Mouse (Mus musculus): ENCODE measurements around the gene Elob.
A peak's percentile ranks its signal among the peaks of the same experiment; 100 is the strongest.

The Elob gene

DNA sequence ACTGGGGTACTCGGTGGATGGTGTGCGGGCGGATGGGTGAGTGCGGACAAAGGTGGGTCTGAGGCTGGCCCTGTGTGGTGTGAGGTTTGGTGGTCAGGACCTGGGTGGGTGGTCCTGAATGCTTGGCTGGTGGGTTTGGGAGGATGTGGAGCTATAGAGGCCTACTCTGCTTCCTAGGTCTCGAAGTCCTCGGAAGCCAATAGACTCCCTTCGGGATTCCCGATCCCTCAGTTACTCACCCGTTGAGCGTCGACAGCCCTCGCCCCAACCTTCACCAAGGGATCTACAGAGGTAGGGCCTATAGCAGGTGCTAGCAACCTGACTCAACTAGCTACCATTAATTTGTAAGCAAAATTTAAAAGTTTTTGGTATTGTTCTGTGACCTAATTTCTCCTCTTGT is 5.3 kb downstream of the Elob start:
- DNase-seq (ENCODE audit: low spot score in 2 of 2): no peak

DNA sequence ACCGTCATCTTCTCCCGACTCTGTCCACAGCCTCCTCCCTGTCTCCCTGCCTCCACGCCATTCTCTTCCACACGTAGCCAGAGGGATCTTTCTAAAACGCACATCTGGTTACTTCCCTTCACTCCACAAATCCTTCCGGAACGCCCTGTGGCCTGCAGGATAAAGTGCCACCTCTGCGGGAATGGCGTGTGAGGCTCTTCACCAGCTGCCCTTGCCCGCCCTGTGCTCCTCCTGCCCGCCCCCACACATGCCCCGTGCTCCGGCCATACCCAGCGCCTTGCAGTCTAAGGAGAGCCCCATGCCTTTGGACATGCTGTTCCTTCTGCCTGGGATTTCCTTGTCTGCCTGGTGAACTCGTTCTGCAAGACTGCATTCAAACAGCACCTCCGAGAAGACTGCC is 5.9 kb downstream of the Elob start:
- DNase-seq (ENCODE audit: low spot score in 2 of 2): no peak

DNA sequence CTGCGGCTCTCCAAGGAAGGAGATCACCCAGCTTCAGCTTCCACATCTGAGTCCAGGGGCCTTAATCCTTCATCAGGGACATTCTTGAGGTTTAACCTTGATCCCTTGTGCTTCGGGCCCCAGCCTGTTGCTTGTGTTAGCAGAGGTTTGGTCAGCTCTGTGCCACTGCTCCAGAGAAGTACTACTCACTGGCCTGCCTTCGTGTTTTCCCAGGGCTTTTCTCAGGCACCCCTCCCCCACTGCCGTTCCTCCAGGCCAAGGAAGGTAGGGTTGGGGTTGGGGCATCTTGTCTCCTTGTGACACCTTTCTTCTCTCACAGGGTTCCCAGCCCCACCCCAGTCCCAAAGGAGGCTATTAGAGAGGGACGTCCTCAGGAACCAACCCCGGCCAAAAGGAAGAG is 6.8 kb downstream of the Elob start:
- DNase-seq (ENCODE audit: low spot score in 2 of 2): no peak

DNA sequence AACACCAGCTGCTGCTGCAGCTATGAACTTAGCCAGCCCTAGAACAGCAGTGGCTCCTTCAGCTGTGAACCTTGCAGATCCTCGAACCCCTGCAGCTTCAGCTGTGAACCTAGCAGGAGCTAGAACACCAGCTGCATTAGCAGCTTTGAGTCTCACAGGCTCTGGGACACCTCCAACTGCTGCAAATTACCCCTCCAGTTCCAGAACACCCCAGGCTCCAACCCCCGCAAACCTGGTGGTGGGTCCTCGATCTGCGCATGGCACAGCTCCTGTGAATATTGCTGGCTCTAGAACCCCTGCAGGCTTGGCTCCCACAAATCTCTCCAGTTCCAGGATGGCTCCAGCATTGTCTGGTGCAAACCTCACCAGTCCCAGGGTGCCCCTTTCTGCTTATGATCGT is 8.2 kb downstream of the Elob start:
- no peak for DNase-seq (ENCODE audit: low spot score in 2 of 2)

DNA sequence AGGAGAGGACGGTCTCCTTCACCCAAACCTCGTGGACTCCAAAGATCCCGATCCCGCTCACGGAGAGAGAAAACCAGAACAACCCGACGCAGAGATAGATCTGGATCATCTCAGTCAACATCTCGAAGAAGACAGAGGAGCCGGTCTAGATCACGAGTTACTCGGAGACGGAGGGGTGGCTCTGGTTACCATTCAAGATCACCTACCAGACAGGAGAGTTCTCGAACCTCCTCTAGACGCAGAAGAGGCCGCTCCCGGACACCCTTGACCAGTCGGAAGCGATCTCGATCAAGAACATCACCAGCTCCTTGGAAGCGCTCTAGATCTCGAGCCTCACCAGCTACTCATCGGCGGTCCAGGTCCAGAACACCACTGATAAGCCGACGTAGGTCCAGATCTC is 9.7 kb downstream of the Elob start:
- no peak for DNase-seq (ENCODE audit: low spot score in 2 of 2)

DNA sequence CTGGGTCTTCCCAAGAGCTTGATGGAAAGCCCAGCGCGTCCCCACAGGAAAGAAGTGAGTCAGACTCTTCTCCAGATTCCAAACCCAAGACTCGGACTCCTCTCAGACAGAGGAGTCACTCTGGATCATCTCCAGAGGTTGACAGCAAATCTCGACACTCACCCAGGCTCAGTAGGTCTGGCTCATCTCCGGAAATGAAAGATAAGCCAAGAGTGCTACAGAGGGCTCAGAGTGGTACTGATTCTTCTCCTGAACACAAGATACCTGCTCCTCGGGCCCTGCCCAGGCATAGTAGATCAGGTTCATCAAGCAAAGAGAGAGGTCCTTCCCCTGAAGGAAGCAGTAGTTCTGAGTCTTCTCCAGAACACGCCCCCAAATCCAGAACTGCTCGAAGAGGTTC is 10.4 kb downstream of the Elob start:
- no peak for DNase-seq (ENCODE audit: low spot score in 2 of 2)

DNA sequence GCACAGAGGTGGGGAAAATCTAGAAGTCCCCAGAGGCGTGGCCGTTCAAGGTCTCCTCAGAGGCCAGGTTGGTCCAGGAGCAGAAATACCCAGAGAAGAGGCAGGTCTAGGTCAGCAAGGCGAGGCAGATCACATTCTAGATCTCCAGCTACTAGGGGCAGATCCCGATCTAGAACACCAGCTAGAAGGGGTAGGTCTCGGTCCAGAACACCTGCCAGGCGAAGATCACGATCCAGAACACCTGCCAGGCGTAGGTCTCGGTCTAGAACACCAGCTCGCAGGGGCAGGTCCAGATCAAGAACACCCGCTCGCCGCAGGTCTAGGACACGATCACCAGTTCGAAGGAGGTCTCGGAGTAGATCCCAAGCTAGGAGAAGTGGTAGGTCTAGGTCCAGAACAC is 13.3 kb downstream of the Elob start:
- DNase-seq (ENCODE audit: low spot score in 2 of 2): no peak

DNA sequence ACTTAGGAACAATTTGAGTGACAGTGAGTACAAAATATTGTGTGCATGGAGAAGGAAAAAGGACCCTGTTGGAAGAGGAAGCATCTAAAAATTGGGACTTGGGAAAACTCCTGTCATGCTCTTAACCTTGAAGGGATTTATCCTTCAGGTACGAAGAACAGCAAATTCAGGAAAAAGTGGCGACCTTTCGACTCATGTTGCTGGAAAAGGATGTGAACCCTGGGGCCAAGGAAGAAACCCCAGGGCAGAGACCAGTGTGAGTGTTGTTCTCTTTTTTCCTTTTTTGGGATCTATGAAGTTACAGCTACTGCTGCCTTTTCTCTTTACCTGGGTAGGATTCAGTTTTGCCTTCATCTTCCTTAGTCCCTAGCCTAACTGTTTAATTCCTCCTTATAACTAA is 21.0 kb downstream of the Elob start:
- no peak for DNase-seq (ENCODE audit: low spot score in 2 of 2)

DNA sequence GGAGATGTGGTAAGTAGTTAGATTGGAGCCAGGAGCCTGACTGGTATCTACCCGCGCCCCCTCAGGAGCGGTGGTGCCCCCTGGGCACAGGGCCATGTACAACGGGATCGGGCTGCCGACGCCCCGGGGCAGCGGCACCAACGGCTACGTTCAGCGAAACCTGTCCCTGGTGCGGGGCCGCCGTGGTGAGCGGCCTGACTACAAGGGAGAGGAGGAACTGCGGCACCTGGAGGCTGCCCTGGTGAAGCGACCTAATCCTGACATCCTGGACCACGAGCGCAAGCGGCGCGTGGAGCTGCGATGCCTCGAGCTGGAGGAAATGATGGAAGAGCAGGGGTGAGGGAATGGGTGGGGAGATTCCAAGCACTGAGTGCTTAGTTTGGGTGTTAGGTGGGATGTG is 22.1 kb downstream of the Elob start:
- no peak for DNase-seq (ENCODE audit: low spot score in 2 of 2)

DNA sequence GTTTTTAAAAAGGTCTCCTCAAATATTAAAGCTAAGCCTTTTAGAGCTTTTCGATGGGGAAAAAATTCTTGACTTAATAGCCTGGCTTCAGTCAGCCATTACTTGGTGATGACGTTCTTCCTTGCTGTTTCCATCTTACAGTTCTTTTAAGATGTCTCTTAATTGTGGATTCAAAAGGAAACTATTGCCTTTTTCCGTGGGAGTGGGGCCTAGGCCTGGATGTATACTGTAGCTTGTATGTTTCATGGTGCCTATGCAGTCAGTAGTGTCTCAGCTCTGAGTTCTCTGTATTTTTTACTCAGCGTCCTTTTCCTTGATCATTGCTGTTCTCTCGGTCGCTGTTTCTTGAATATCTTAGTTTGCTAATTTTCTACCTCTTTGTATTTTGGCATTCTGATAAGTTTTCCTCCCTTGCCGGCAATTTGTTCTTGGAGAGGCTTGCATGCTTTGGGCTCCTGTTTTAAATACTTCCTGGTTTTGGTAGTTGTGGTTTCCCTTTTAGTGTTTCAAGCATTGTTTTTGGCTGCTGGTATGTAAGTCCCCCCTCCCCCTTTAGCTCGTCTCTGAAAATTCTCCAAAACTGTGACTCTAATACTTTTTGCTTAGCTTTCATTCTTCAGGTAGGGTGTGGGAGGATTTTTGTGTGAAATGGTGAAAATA is 24.4 kb downstream of the Elob start:
- no peak for DNase-seq (ENCODE audit: low spot score in 2 of 2)

DNA sequence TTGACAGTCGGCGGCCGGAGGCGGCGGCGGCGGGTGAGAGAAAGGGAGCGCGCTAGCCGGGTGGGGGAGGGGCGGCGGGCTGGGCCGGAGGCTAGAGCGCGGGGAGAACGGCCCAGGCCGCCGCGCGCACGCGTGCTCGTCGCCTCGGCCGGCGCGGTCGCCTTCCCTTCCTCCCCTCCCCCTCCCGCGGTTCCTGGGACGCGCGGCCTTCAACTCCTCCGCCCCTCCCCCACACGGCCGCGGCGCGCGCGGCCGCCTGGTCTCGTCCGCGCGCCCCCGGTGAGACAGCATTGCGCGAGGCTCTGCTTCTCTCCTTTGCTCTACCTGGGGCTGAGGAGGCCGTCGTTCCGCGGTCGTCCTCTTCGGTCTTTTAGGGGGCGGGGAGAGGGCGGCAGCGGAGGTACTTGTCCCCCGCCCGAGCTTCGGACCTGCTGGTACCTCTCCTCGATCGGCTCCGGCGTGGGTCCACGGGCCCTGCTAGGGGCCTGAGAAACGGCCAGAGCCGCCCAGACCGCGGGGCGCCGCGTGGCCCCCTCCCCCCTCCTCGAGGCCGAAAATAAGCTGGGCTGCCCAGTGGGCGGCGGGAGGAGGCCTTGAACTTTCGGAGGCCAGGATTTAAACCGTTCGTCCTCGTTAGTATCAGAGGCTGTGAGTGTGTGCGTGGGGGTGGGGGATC is 25.4 kb downstream of the Elob start:
- peak; percentile 43 to 49 for DNase-seq (ENCODE audit: low spot score in 2 of 2)

DNA sequence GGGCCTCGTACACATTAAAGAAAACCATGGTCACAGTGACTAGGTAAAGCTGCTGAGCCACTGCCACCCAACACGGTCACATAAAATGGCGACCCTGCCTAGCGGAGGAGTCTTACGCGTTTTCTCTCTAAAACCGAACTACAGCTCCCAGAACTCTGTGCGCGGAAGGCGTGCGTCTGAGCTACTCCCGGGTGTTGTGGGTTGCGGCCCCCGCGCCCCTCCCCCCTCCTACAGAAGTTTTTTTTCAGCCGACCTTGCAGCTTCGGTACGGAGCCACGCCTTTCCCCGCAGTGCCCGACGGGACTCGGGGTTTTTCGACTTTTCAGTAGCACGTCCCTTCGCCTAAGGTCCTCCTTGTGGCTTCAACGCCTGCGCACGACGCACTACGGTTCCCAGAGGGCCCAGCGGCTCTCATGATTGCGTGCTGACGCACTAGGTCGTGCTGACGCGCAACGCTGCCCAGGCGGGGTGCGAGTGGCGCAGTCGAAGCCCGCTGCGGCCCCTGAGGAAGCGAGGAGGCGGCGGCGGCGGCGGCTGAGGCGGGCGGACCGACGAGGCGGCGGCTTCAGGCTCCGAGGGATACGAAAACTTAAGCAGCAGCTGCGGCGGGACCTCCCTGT is 26.1 kb downstream of the Elob start:
- DNase-seq (ENCODE audit: low spot score in 2 of 2): peak; percentile 99

DNA sequence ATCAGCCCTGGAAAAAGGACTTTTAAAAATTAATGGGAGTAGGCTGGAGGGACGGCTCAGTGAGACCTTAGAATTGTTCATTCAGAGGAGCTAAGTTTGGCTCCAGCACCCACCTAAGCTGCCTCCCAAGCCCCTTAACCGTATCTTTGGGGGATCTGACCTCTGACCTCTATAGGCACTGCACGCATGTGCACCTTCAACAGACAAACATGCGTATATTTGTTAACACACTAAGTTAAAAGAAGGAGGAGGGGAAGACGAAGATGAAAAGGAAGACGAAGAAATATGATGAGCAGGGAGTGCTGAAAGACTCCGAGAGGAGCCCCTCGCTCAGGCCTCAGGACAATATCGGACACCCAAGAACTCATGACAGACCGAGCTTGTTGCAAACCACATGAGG is 27.3 kb downstream of the Elob start:
- DNase-seq (ENCODE audit: low spot score in 2 of 2): no peak

DNA sequence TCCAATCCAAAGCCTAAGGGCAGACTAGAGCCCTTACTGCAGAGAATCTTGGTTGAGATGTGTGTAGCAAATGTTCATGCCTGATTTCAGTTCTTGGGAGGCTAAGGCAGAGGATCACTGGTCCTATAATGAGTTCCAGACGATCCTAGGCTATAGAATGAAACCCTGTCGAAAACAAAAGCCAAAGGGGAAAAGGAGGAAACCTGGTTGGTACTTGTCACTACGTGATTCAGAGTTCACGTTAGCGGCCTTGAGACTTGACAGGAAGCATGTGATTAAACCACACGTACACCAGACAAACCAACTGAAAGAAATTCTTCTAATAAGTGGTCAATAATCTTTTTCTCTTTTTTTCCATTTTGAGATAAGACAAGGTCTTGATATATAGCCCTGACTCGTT is 31.6 kb downstream of the Elob start:
- no peak for DNase-seq (ENCODE audit: low spot score in 2 of 2)

DNA sequence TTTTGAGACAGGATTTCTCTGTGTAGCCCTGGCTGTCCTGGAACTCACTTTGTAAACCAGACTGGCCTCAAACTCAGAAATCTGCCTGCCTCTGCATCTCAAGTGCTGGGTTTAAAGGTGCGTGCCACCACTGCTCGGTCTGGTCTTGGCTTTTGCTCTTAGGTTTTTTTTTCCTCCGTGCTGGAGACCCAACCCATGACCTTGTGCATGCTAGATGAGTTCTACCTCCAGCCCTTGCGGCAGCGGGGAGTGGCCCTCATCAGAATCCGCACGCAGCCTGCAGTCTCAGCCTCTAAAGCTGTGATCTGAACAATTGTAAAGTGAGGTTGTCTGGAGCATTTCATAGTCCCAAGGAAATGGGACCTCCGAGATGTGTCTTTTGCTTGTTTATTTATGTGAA is 33.6 kb downstream of the Elob start:
- no peak for DNase-seq (ENCODE audit: low spot score in 2 of 2)

DNA sequence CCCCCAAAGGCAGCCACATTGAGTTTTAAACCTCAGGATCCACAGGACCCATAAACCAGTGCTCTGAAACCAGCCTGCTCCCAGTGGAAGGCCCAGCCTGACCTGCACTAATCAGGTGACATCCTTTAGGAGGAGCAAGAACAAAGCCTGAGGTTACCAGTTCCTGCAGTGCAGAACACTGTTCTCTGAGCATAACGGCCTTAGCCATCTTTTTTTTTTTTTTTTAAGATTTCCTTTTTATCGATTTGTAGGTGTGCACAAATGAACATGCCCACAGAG is 37.9 kb downstream of the Elob start:
- no peak for DNase-seq (ENCODE audit: low spot score in 2 of 2)

DNA sequence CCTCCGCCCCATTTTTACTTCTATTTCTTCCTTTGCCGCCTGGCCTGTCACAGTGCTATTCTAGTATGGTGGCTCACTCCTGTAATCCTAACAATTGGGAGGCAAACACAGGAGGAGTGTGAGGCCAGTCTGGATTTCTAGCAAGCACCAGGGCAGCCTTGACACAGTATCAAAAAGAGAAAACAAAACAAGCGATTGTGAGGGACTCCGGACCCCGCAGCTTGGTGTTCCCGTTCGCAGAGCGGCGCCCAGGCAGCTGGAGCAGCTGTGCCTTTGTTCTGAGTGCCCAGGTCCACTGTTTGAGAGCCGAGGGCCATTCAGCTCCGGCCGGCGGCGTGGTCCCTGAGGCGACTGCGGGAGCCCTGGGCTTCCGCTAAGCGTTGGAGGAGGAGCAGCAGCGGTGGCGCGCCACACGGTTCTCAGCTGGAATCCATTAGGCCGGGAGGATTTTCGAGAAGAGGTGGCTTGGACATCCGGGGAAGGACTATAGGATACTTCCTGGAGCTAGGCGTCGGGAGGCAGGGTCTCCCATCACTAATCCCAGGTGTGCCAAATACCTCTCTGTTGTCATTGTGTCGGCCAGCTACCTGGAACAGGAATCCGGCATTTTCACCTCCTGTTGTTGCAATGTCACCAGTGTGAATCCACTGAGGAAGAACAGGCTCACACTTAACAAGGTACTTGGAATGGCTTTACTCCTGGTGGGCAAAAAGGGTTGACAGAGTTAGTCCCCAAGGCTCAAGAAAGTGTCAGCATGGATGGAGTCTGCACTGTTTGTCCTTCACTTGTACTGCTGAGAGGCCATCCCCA is 38.5 kb downstream of the Elob start, which contains the start of gene Srrm2:
Gene Srrm2 (plus strand): TSS at position 264 of the 810 bp plus-strand sequence.
- no peak for DNase-seq (ENCODE audit: low spot score in 2 of 2)

DNA sequence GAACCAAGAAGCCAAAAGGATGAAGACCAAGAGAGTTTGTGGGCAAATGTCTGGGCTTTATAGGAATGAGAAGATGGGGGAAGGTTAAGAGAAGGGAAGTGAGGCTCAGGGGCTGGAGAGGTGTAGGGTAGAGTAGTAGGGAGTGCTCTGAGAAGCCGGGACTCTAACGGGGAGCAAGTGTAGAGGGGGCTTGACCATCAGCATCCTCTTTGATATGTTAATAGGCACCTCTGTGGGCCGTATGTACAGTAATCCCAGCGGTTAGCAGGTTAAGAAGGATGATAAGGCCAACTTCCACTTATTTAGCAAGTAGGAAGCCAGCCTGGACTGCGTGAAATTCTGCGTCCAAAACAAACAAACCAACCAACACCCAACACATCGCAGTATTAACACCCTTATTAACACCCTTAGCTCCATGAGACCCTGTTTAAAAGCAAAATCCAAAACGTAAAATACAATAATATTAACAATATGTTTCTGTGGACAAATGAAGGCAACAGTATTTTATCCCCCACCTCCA is 39.1 kb downstream of the Elob start:
- no peak for DNase-seq (ENCODE audit: low spot score in 2 of 2)

DNA sequence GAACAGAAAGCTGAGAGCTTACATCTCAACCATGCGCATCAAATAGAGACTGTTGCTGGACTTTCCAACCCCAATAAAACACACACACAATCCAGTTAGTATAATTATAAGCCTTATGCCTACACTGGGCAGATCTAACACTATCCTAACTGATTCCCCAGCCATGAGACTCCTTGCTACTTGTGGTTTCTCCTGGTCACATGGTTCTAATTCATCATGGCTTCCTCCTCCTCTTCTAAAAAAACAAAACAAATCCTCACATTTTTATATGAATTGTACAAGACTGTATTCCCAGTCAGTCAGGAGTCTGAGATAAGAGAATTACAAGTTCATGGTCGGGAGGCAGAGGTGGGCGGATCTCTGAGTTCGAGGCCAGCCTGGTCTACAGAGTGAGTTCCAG is 40.0 kb downstream of the Elob start:
- no peak for DNase-seq (ENCODE audit: low spot score in 2 of 2)

DNA sequence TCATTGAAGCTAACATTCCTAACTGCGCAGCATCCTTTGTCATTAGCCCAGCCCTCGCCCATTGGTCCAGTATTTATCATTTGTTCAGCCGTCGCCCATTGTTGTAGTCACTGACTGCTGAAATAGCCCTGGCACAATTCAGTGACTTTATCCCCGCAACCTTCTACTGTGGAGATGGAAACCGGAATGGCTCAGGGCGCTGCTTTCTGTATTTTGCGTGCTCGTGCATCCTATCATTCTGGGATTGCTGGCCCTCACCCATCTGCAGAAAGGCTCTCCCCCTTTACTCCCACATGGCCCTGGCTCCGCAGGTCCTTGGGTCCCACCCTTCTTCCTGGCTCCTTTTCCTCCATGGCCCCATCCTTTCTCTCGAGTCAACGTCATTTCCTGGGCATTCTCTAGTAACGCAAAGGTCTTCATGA is 42.4 kb downstream of the Elob start:
- no peak for DNase-seq (ENCODE audit: low spot score in 2 of 2)

DNA sequence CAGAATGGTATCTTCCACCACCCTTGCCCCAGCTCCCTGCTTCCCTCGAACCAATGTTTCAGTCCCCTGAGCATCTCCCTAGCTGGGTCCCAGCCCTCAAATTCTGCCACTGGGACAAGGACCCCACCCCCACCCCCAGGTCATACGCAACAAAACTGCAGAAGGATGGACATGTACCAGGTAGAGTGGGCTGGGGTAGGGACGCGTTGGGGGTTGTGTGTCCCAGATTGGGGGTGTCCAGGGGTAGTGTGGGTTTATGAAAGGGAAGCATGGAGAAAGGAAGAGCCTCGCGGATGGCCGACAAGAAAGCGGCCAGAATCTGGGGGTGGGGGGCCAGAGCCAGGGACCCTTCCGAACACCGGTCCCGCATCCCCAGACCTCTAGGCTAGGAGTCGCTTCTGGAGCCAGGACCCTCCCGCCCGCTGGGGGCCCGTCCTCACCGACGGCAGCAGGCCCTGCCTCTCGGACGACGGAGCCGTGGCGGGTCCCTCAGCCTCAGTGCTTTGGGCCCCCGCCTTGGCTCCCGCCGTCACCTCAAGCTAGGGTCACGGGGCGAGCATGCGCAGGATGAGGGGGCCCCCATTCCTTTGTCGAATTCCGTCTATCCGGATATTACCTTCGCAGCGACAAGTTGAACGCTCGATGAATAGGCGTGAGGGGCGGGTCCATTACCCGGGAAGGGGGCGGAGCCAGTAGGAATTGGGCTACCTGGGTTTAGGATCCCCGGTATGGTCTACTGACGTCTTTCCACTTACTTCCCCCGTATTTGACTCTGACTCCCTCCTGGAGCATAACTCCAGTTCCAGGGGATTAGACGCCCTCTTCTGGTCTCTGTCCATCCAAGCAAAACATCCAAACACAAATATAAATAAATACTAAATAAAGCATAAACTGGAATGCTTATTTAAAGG is 43.1 kb downstream of the Elob start, which contains the start of gene Flywch2:
Gene Flywch2 (minus strand): TSS at position 521 of the 911 bp plus-strand sequence.
- DNase-seq (ENCODE audit: low spot score in 2 of 2): peak; percentile 88 to 92
